Mouse (Mus musculus) kidney, embryonic 14.5 days (tissue): ENCODE data around the gene Anxa2. TPM values are rescaled to one million over a fixed set of nuclear protein-coding genes. Genes with fewer than 3 reads are reported as not detected.

ENCODE experiments used
- ATAC-seq: fragments of 200-750 bp; cut with Nextera tagmentation; 2 replicates; pipeline ENCODE4 v1.8.0; 2017; ENCODE audit warnings: moderate number of reproducible peaks, mild to moderate bottlenecking, moderate TSS enrichment, moderate library complexity; ENCODE audit not compliant: low FRiP score, low TSS enrichment
- H3K27ac ChIP-seq: fragments of 300-500 bp; sonication (generic); 2 replicates; pipeline ENCODE4 v1.5.1; 2014; ENCODE audit warnings: low read depth, mild to moderate bottlenecking, low read length, moderate library complexity, mixed read lengths
- H3K27me3 ChIP-seq: fragments of 300-500 bp; sonication (generic); 2 replicates; pipeline ENCODE4 v1.6.1; 2014; ENCODE audit warnings: mild to moderate bottlenecking, low read length; ENCODE audit not compliant: control insufficient read depth, insufficient read depth
- H3K36me3 ChIP-seq: fragments of 300-500 bp; sonication (generic); 2 replicates; pipeline ENCODE4 v1.6.1; 2014; ENCODE audit warnings: low read length, mixed read lengths; ENCODE audit not compliant: control insufficient read depth, insufficient read depth
- H3K4me1 ChIP-seq: fragments of 300-500 bp; sonication (generic); 2 replicates; pipeline ENCODE4 v1.6.1; 2014; ENCODE audit warnings: low read length, mixed read lengths; ENCODE audit not compliant: control insufficient read depth, insufficient read depth
- H3K4me2 ChIP-seq: fragments of 300-500 bp; sonication (generic); replicated peaks from 2 replicates; pipeline ENCODE4 v1.6.1; 2014; ENCODE audit warnings: low read depth, mild to moderate bottlenecking, low read length
- H3K4me3 ChIP-seq: fragments of 300-500 bp; sonication (generic); 2 replicates; pipeline ENCODE4 v1.5.1; 2014; ENCODE audit warnings: mild to moderate bottlenecking, low read length
- H3K9ac ChIP-seq: fragments of 300-500 bp; sonication (generic); 2 replicates; pipeline ENCODE4 v1.6.1; 2014; ENCODE audit warnings: low read depth, mild to moderate bottlenecking, low read length, moderate library complexity
- H3K9me3 ChIP-seq: fragments of 300-500 bp; sonication (generic); 2 replicates; pipeline ENCODE4 v1.6.1; 2016; ENCODE audit warnings: low read length; ENCODE audit not compliant: control insufficient read depth
- WGBS: fragments of 180-500 bp; shearing (Covaris S2); extraction: QIAGEN DNeasy Blood & Tissue Kit; methylation state at CpG from one replicate; pipeline ENCODE4 v1.1.7; 2014; 5-methylcytosine and 5-hydroxymethylcytosine counted together
- polyA plus RNA-seq: library from polyadenylated mRNA; unstranded; fragments of >200 nt; fragmentation: Nextera tagmentation; extraction: Ambion mirVana; gene quantifications from 2 replicates; pipeline ENCODE4 v1.2.1, GENCODE M21; 2014

Anxa2 gene
- polyA plus RNA-seq, 1 experiment from 2014 or later: 482 TPM

DNA sequence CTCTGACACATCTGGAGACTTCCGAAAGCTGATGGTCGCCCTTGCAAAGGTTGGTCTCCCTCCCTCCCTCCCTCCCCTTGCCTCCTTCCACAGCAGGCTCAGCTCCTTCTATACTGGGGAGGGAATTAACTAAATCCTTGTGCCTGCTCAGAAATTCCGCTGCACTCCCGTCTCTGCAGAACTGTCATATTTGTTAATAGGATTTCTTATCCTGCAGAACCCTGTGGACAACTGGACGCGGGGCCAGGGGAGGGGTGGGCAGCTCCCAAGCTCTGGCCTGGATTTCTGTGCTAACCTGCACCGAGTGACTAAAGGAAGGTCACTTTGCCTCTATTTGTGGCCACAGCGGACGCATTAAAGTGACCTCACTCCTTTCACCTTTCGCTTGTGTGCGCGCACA lies 30.4 kb downstream of the Anxa2 start:
- Histone ChIP-seq H3K27ac (no peak overlapping the region), H3K4me1 (no peaks in the 10 kb centered on the region), H3K36me3 (peaks cover 55% of the 10 kb centered on the region), H3K9me3 (no peaks in the 10 kb centered on the region), H3K4me2 (no peak overlapping the region), H3K9ac (no peak overlapping the region), H3K27me3 (no peaks in the 10 kb centered on the region), H3K4me3 (no peak overlapping the region)
- ATAC-seq: no peak
- WGBS: 65% methylated on average over 12 of the region's 12 CpGs

- Histone ChIP-seq H3K9me3 (no peaks in the 10 kb centered on the region), H3K9ac (no peak overlapping the region), H3K4me1 (no peaks in the 10 kb centered on the region), H3K27me3 (no peaks in the 10 kb centered on the region), H3K27ac (no peak overlapping the region), H3K4me3 (no peak overlapping the region), H3K4me2 (no peak overlapping the region), H3K36me3 (peaks cover 70% of the 10 kb centered on the region)
- no peak for ATAC-seq
- 72% methylated on average over 8 of the region's 8 CpGs for WGBS
Observed at GRCm38 (mm10) chr9:69486140-69486539, 32.7 kb downstream of the Anxa2 start.

- Histone ChIP-seq H3K4me3 (no peak overlapping the region), H3K27ac (no peak overlapping the region), H3K9me3 (0 out of 2 replicates have a peak, but pooled peaks cover 1% of the 10 kb centered on the region), H3K36me3 (peaks cover 64% of the 10 kb centered on the region), H3K4me2 (no peak overlapping the region), H3K9ac (no peak overlapping the region), H3K27me3 (no peaks in the 10 kb centered on the region), H3K4me1 (no peaks in the 10 kb centered on the region)
- no peak for ATAC-seq
- WGBS: 47% methylated on average over 8 of the region's 8 CpGs
Observed at GRCm38 (mm10) chr9:69488510-69488909, 35.1 kb downstream of the Anxa2 start.

GRCm38 (mm10) chr9:69488972-69489371 lies 35.6 kb downstream of the Anxa2 start:
- 23% methylated on average over 5 of the region's 5 CpGs for WGBS
- H3K27ac ChIP-seq: no peak overlapping the region
- no peaks in the 10 kb centered on the region for H3K4me1 ChIP-seq
- H3K4me2 ChIP-seq: no peak overlapping the region
- no peak overlapping the region for H3K9ac ChIP-seq
- 0 out of 2 replicates have a peak, but pooled peaks cover 3% of the 10 kb centered on the region for H3K9me3 ChIP-seq
- H3K4me3 ChIP-seq: no peak overlapping the region
- no peak for ATAC-seq
- H3K27me3 ChIP-seq: no peaks in the 10 kb centered on the region
- peaks cover 59% of the 10 kb centered on the region for H3K36me3 ChIP-seq

GRCm38 (mm10) chr9:69492809-69493208 lies 39.4 kb downstream of the Anxa2 start:
- ATAC-seq: no peak
- WGBS: 99% methylated on average over 6 of the region's 6 CpGs
- Histone ChIP-seq H3K4me1 (no peaks in the 10 kb centered on the region), H3K27me3 (no peaks in the 10 kb centered on the region), H3K9me3 (0 out of 2 replicates have a peak, but pooled peaks cover 3% of the 10 kb centered on the region), H3K27ac (no peak overlapping the region), H3K36me3 (peaks cover 36% of the 10 kb centered on the region), H3K4me2 (no peak overlapping the region), H3K9ac (no peak overlapping the region), H3K4me3 (no peak overlapping the region)

GRCm38 (mm10) chr9:69502504-69502903 lies 49.1 kb downstream of the Anxa2 start:
- Histone ChIP-seq H3K4me1 (no peaks in the 10 kb centered on the region), H3K27ac (no peak overlapping the region), H3K9ac (no peak overlapping the region), H3K4me3 (no peak overlapping the region), H3K36me3 (no peaks in the 10 kb centered on the region), H3K9me3 (no peaks in the 10 kb centered on the region), H3K4me2 (no peak overlapping the region), H3K27me3 (peaks cover 9% of the 10 kb centered on the region; the same call in 1 of the 2 replicates)
- WGBS: 36% methylated on average over 6 of the region's 6 CpGs
- no peak for ATAC-seq

DNA sequence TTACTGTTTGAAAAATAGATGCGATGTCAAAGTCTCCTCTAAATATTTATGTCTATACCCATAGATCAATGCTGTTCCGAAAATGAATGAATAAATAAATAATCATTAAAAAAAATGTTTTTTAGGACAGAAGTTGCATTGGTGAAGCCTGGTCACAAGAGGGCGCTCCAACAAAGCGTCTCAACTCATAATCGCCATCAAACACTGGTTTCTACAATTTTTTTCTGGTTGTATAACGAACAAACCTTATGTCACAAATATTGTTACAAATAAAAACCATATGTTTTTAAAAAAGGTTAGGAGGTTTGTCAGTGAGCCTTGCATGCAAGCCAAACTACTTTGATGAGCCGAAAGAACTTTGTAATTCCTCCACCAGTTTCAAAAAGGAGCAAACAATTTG lies 52.2 kb downstream of the Anxa2 start:
- no peaks in the 10 kb centered on the region for H3K36me3 ChIP-seq
- peaks cover 19% of the 10 kb centered on the region for H3K27me3 ChIP-seq
- H3K27ac ChIP-seq: no peak overlapping the region
- no peak overlapping the region for H3K4me3 ChIP-seq
- no peak overlapping the region for H3K4me2 ChIP-seq
- no peak for ATAC-seq
- H3K4me1 ChIP-seq: no peaks in the 10 kb centered on the region
- WGBS: 14% methylated on average over 7 of the region's 7 CpGs
- no peak overlapping the region for H3K9ac ChIP-seq
- H3K9me3 ChIP-seq: no peaks in the 10 kb centered on the region

- no peaks in the 10 kb centered on the region for H3K36me3 ChIP-seq
- peaks cover 19% of the 10 kb centered on the region for H3K27me3 ChIP-seq
- H3K4me2 ChIP-seq: no peak overlapping the region
- H3K9me3 ChIP-seq: no peaks in the 10 kb centered on the region
- 45% methylated on average over 11 of the region's 11 CpGs for WGBS
- H3K4me3 ChIP-seq: no peak overlapping the region
- H3K9ac ChIP-seq: no peak overlapping the region
- ATAC-seq: no peak
- no peaks in the 10 kb centered on the region for H3K4me1 ChIP-seq
- H3K27ac ChIP-seq: no peak overlapping the region
Observed at GRCm38 (mm10) chr9:69507206-69507605, 53.8 kb downstream of the Anxa2 start.

DNA sequence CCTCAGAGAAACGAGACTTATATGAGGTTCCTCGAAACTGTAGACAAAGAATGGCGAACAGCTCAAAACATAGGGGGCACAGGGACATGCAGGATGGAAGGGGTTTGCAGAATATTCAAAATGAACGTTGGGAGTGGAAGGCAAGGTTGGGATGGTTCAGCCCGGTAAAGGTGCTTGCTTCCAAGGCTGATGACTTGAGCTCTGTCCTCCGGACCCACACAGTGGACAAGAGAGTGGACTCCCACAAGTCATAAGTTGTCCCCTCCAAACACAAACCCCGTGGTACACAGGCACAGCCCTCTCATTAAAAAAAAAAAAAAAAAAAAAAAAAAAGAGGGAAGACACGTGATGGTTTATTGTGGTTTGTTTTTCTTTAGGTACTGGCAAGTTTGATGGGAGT lies 54.6 kb downstream of the Anxa2 start:
- Histone ChIP-seq H3K4me1 (no peaks in the 10 kb centered on the region), H3K27me3 (peaks cover 19% of the 10 kb centered on the region), H3K9me3 (no peaks in the 10 kb centered on the region), H3K9ac (no peak overlapping the region), H3K4me3 (no peak overlapping the region), H3K36me3 (no peaks in the 10 kb centered on the region), H3K27ac (no peak overlapping the region), H3K4me2 (no peak overlapping the region)
- WGBS: 70% methylated on average over 8 of the region's 8 CpGs
- ATAC-seq: no peak
